Mouse (Mus musculus): ENCODE data around the gene Trim3.

Trim3 gene

GRCm38 (mm10) chr7:105608467-105608866, 24.9 kb downstream of the Trim3 start:
- DNase-seq (ENCODE audit: low read depth), result no peak

- DNase-seq (ENCODE audit: low read depth), result peak; percentile 52
These were observed 30.3 kb downstream of the Trim3 start for GRCm38 (mm10) chr7:105602860-105603623.

- no peak for DNase-seq (ENCODE audit: low read depth)
These were observed 43.3 kb downstream of the Trim3 start for GRCm38 (mm10) chr7:105590097-105590496.

- no peak for DNase-seq (ENCODE audit: low read depth)
These were observed 45.0 kb downstream of the Trim3 start for GRCm38 (mm10) chr7:105588325-105588912.

- no peak for DNase-seq (ENCODE audit: low read depth)
These were observed 51.4 kb downstream of the Trim3 start for GRCm38 (mm10) chr7:105581959-105582358.

- peak; percentile 64 for DNase-seq (ENCODE audit: low read depth)
These were observed 52.2 kb downstream of the Trim3 start, which contains the start of gene Apbb1 for GRCm38 (mm10) chr7:105581094-105581703. Apbb1 (minus strand) TSS chr7:105581653.

- no peak for DNase-seq (ENCODE audit: low read depth)
These were observed 52.7 kb downstream of the Trim3 start for GRCm38 (mm10) chr7:105580627-105581089.

GRCm38 (mm10) chr7:105578481-105578880, 54.9 kb downstream of the Trim3 start:
- DNase-seq (ENCODE audit: low read depth), result no peak

- no peak for DNase-seq (ENCODE audit: low read depth)
These were observed 55.9 kb downstream of the Trim3 start for GRCm38 (mm10) chr7:105577377-105577871.

GRCm38 (mm10) chr7:105576166-105576748, 57.1 kb downstream of the Trim3 start:
- no peak for DNase-seq (ENCODE audit: low read depth)

GRCm38 (mm10) chr7:105574537-105574936, 58.8 kb downstream of the Trim3 start:
- DNase-seq (ENCODE audit: low read depth), result no peak

- no peak for DNase-seq (ENCODE audit: low read depth)
These were observed 60.4 kb downstream of the Trim3 start for GRCm38 (mm10) chr7:105572949-105573348.

GRCm38 (mm10) chr7:105570756-105571155, 62.6 kb downstream of the Trim3 start:
- DNase-seq (ENCODE audit: low read depth), result no peak

GRCm38 (mm10) chr7:105569512-105570496, 63.6 kb downstream of the Trim3 start:
- no peak for DNase-seq (ENCODE audit: low read depth)

- DNase-seq (ENCODE audit: low read depth), result no peak
These were observed 64.3 kb downstream of the Trim3 start for GRCm38 (mm10) chr7:105568988-105569471.

- no peak for DNase-seq (ENCODE audit: low read depth)
These were observed 64.8 kb downstream of the Trim3 start for GRCm38 (mm10) chr7:105568583-105568982.

- no peak for DNase-seq (ENCODE audit: low read depth)
These were observed 68.1 kb downstream of the Trim3 start for GRCm38 (mm10) chr7:105565071-105565836.

GRCm38 (mm10) chr7:105563367-105563766, 70.0 kb downstream of the Trim3 start:
- no peak for DNase-seq (ENCODE audit: low read depth)

GRCm38 (mm10) chr7:105562317-105562716, 71.1 kb downstream of the Trim3 start:
- no peak for DNase-seq (ENCODE audit: low read depth)

GRCm38 (mm10) chr7:105559016-105559415, 74.4 kb downstream of the Trim3 start:
- DNase-seq (ENCODE audit: low read depth), result peak; percentile 23

Data from naive thymus-derived CD4-positive, alpha-beta T cell, adult 2 months (primary cell).